Mouse (Mus musculus): ENCODE measurements at regions not wholly inside any gene's neighbourhood (a gene's known extent, or its start where the extent isn't known, plus 50 kb on each side); places are given as distances from the start of the nearest gene placed in this dataset.

- DNase-seq (ENCODE audit: low read depth in 1 of 2, low spot score in 2 of 2), result no peak
Observed at GRCm38 (mm10) chr11:113174011-113174507, 392.0 kb downstream of the Sox9 start.

GRCm38 (mm10) chr11:113175323-113175722, 393.3 kb downstream of the Sox9 start:
- DNase-seq (ENCODE audit: low read depth in 1 of 2, low spot score in 2 of 2), result no peak

GRCm38 (mm10) chr11:113176183-113176582, 394.2 kb downstream of the Sox9 start:
- no peak for DNase-seq (ENCODE audit: low read depth in 1 of 2, low spot score in 2 of 2)

GRCm38 (mm10) chr11:113178375-113178774, 396.4 kb downstream of the Sox9 start:
- DNase-seq (ENCODE audit: low read depth in 1 of 2, low spot score in 2 of 2), result no peak

- DNase-seq (ENCODE audit: low read depth in 1 of 2, low spot score in 2 of 2), result no peak
Observed at GRCm38 (mm10) chr11:113180008-113180407, 398.0 kb downstream of the Sox9 start.

GRCm38 (mm10) chr11:113182083-113182861, 400.2 kb downstream of the Sox9 start:
- no peak for DNase-seq (ENCODE audit: low read depth in 1 of 2, low spot score in 2 of 2)

GRCm38 (mm10) chr11:113183556-113183955, 401.5 kb downstream of the Sox9 start:
- no peak for DNase-seq (ENCODE audit: low read depth in 1 of 2, low spot score in 2 of 2)

GRCm38 (mm10) chr11:113184095-113184494, 402.1 kb downstream of the Sox9 start:
- no peak for DNase-seq (ENCODE audit: low read depth in 1 of 2, low spot score in 2 of 2)

- no peak for DNase-seq (ENCODE audit: low read depth in 1 of 2, low spot score in 2 of 2)
Observed at GRCm38 (mm10) chr11:113187407-113187806, 405.4 kb downstream of the Sox9 start.

GRCm38 (mm10) chr11:113188263-113188920, 406.4 kb downstream of the Sox9 start:
- no peak for DNase-seq (ENCODE audit: low read depth in 1 of 2, low spot score in 2 of 2)

GRCm38 (mm10) chr11:113190006-113190405, 408.0 kb downstream of the Sox9 start:
- DNase-seq (ENCODE audit: low read depth in 1 of 2, low spot score in 2 of 2), result no peak

GRCm38 (mm10) chr11:113190520-113190919, 408.5 kb downstream of the Sox9 start:
- DNase-seq (ENCODE audit: low read depth in 1 of 2, low spot score in 2 of 2), result no peak

GRCm38 (mm10) chr11:113191006-113191405, 409.0 kb downstream of the Sox9 start:
- no peak for DNase-seq (ENCODE audit: low read depth in 1 of 2, low spot score in 2 of 2)

- no peak for DNase-seq (ENCODE audit: low read depth in 1 of 2, low spot score in 2 of 2)
Observed at GRCm38 (mm10) chr11:113192086-113192856, 410.2 kb downstream of the Sox9 start.

- DNase-seq (ENCODE audit: low read depth in 1 of 2, low spot score in 2 of 2), result no peak
Observed at GRCm38 (mm10) chr11:113194144-113194827, 412.3 kb downstream of the Sox9 start.
